Mouse (Mus musculus) liver, postnatal 0 days (tissue): ENCODE results near the gene Shisa6. TPM values are rescaled to one million over a fixed set of nuclear protein-coding genes. Genes with fewer than 3 reads are reported as not detected.

ENCODE experiments used
- ATAC-seq: fragments of 200-750 bp; cut with Nextera tagmentation; 2 replicates; pipeline ENCODE4 v1.8.0; 2017; ENCODE audit warnings: mild to moderate bottlenecking, moderate library complexity
- DNase-seq: peaks from one replicate; pipeline ENCODE4 v3.0.0-alpha.2; 2016
- H3K27ac ChIP-seq: fragments of 300-500 bp; sonication (generic); 2 replicates; pipeline ENCODE4 v1.5.1; 2014; ENCODE audit warnings: antibody characterized with exemption, moderate library complexity, mild to moderate bottlenecking, low read depth
- H3K27me3 ChIP-seq: fragments of 300-500 bp; sonication (generic); 2 replicates; pipeline ENCODE4 v1.6.1; 2014; ENCODE audit warnings: low read length, control low read depth, mixed read lengths; ENCODE audit not compliant: insufficient read depth
- H3K36me3 ChIP-seq: fragments of 300-500 bp; sonication (generic); replicated peaks from 2 replicates; pipeline ENCODE4 v1.6.1; 2014; ENCODE audit warnings: mild to moderate bottlenecking, control low read depth, low read length, moderate library complexity, mixed read lengths; ENCODE audit not compliant: insufficient read depth
- H3K4me1 ChIP-seq: fragments of 300-500 bp; sonication (generic); 2 replicates; pipeline ENCODE4 v1.6.1; 2014; ENCODE audit warnings: antibody characterized with exemption, mild to moderate bottlenecking, control low read depth; ENCODE audit not compliant: insufficient read depth
- H3K4me2 ChIP-seq: fragments of 300-500 bp; sonication (generic); 2 replicates; pipeline ENCODE4 v1.6.1; 2014; ENCODE audit warnings: low read depth, mild to moderate bottlenecking, low read length, moderate library complexity, mixed read lengths
- H3K4me3 ChIP-seq: fragments of 300-500 bp; sonication (generic); 2 replicates; pipeline ENCODE4 v1.5.1; 2014; ENCODE audit warnings: low read depth, low read length
- H3K9ac ChIP-seq: fragments of 300-500 bp; sonication (generic); replicated peaks from 2 replicates; pipeline ENCODE4 v1.6.1; 2014; ENCODE audit warnings: mild to moderate bottlenecking, moderate library complexity
- H3K9me3 ChIP-seq: fragments of 300-500 bp; sonication (generic); 2 replicates; pipeline ENCODE4 v1.6.1; 2016; ENCODE audit warnings: mild to moderate bottlenecking, control low read depth, low read length, mixed read lengths
- CTCF ChIP-seq: sonication (generic); IDR thresholded peaks from 2 replicates; pipeline ENCODE4 v1.5.1; 2016; ENCODE audit warnings: antibody characterized with exemption, low read depth
- EP300 ChIP-seq: IDR thresholded peaks from 2 replicates; pipeline ENCODE4 v1.6.1; 2016; ENCODE audit warnings: antibody characterized with exemption, low read depth, mild to moderate bottlenecking
- WGBS: fragments of 180-500 bp; shearing (Covaris S2); extraction: QIAGEN DNeasy Blood & Tissue Kit; methylation state at CpG from one replicate; pipeline ENCODE4 v1.1.7; 2014; ENCODE audit not compliant: insufficient replicate concordance; 5-methylcytosine and 5-hydroxymethylcytosine counted together
- polyA plus RNA-seq: library from polyadenylated mRNA; unstranded; fragments of >200 nt; fragmentation: Nextera tagmentation; extraction: Ambion mirVana; gene quantifications from 2 replicates; pipeline ENCODE4 v1.2.1, GENCODE M21; 2015

The Shisa6 gene
- polyA plus RNA-seq, 1 experiment from 2014 or later, result not detected

- 69% methylated on average over 9 of the region's 9 CpGs for WGBS
- DNase-seq (no peak), ATAC-seq (no peak)
- Histone ChIP-seq H3K36me3 (no peaks in the 10 kb centered on the region), H3K4me1 (no peaks in the 10 kb centered on the region), H3K4me3 (no peak overlapping the region), H3K9ac (no peak overlapping the region), H3K4me2 (no peak overlapping the region), H3K27me3 (no peaks in the 10 kb centered on the region), H3K9me3 (no peaks in the 10 kb centered on the region), H3K27ac (no peak overlapping the region)
- no peak for TF ChIP-seq EP300
- no peak for TF ChIP-seq CTCF
Measured at GRCm38 (mm10) chr11:66498857-66499445, 26.8 kb downstream of the Shisa6 start.

- Histone ChIP-seq H3K4me2 (no peak overlapping the region), H3K9me3 (no peaks in the 10 kb centered on the region), H3K36me3 (no peaks in the 10 kb centered on the region), H3K4me3 (no peak overlapping the region), H3K4me1 (no peaks in the 10 kb centered on the region), H3K9ac (no peak overlapping the region), H3K27ac (no peak overlapping the region), H3K27me3 (no peaks in the 10 kb centered on the region)
- WGBS, result 63% methylated on average over 9 of the region's 9 CpGs
- no peak for DNase-seq
- ATAC-seq, result no peak
- TF ChIP-seq EP300 (no peak), CTCF (no peak)
Measured at GRCm38 (mm10) chr11:66496235-66496634, 29.5 kb downstream of the Shisa6 start.

GRCm38 (mm10) chr11:66494391-66494790 lies 31.4 kb downstream of the Shisa6 start:
- H3K9ac ChIP-seq, result no peak overlapping the region
- no peak for TF ChIP-seq CTCF
- TF ChIP-seq EP300, result no peak
- H3K36me3 ChIP-seq, result no peaks in the 10 kb centered on the region
- H3K4me3 ChIP-seq, result no peak overlapping the region
- 54% methylated on average over 3 of the region's 3 CpGs for WGBS
- no peaks in the 10 kb centered on the region for H3K4me1 ChIP-seq
- DNase-seq, result no peak
- no peaks in the 10 kb centered on the region for H3K27me3 ChIP-seq
- H3K27ac ChIP-seq, result no peak overlapping the region
- no peaks in the 10 kb centered on the region for H3K9me3 ChIP-seq
- no peak for ATAC-seq
- H3K4me2 ChIP-seq, result no peak overlapping the region

- Histone ChIP-seq H3K27me3 (no peaks in the 10 kb centered on the region), H3K27ac (no peak overlapping the region), H3K9me3 (no peaks in the 10 kb centered on the region), H3K4me1 (no peaks in the 10 kb centered on the region), H3K36me3 (no peaks in the 10 kb centered on the region), H3K4me3 (no peak overlapping the region), H3K4me2 (no peak overlapping the region), H3K9ac (no peak overlapping the region)
- no peak for TF ChIP-seq CTCF
- TF ChIP-seq EP300, result no peak
- DNase-seq (no peak), ATAC-seq (no peak)
- 63% methylated on average over 4 of the region's 4 CpGs for WGBS
Measured at GRCm38 (mm10) chr11:66487765-66488164, 38.0 kb downstream of the Shisa6 start.

GRCm38 (mm10) chr11:66482501-66482900 lies 43.3 kb downstream of the Shisa6 start:
- 67% methylated on average over 6 of the region's 6 CpGs for WGBS
- no peaks in the 10 kb centered on the region for H3K4me1 ChIP-seq
- H3K36me3 ChIP-seq, result no peaks in the 10 kb centered on the region
- ATAC-seq, result no peak
- H3K27me3 ChIP-seq, result no peaks in the 10 kb centered on the region
- no peak for DNase-seq
- H3K9me3 ChIP-seq, result no peaks in the 10 kb centered on the region
- TF ChIP-seq CTCF, result no peak
- no peak for TF ChIP-seq EP300
- no peak overlapping the region for H3K27ac ChIP-seq
- H3K4me2 ChIP-seq, result no peak overlapping the region
- no peak overlapping the region for H3K9ac ChIP-seq
- H3K4me3 ChIP-seq, result no peak overlapping the region

GRCm38 (mm10) chr11:66442631-66443030 lies 83.1 kb downstream of the Shisa6 start:
- H3K36me3 ChIP-seq, result no peaks in the 10 kb centered on the region
- H3K9ac ChIP-seq, result no peak overlapping the region
- no peaks in the 10 kb centered on the region for H3K9me3 ChIP-seq
- TF ChIP-seq CTCF (no peak), EP300 (no peak)
- no peak for DNase-seq
- no peak overlapping the region for H3K27ac ChIP-seq
- H3K4me3 ChIP-seq, result no peak overlapping the region
- no peak for ATAC-seq
- no peaks in the 10 kb centered on the region for H3K27me3 ChIP-seq
- WGBS, result 64% methylated on average over 5 of the region's 5 CpGs
- H3K4me1 ChIP-seq, result no peaks in the 10 kb centered on the region
- H3K4me2 ChIP-seq, result no peak overlapping the region

GRCm38 (mm10) chr11:66426129-66426528 lies 99.6 kb downstream of the Shisa6 start:
- Histone ChIP-seq H3K9me3 (no peaks in the 10 kb centered on the region), H3K4me2 (no peak overlapping the region), H3K27me3 (no peaks in the 10 kb centered on the region), H3K4me3 (no peak overlapping the region), H3K27ac (no peak overlapping the region), H3K4me1 (no peaks in the 10 kb centered on the region), H3K9ac (no peak overlapping the region), H3K36me3 (no peaks in the 10 kb centered on the region)
- DNase-seq (no peak), ATAC-seq (no peak)
- 81% methylated on average over 6 of the region's 6 CpGs for WGBS
- no peak for TF ChIP-seq EP300
- TF ChIP-seq CTCF, result no peak
